Mouse (Mus musculus): ENCODE results near the gene Rad9b. TPM values are rescaled to one million over a fixed set of nuclear protein-coding genes. Genes with fewer than 3 reads are reported as not detected.
A peak's percentile ranks its signal among the peaks of the same experiment; 100 is the strongest.

Gene Rad9b
- polyA plus RNA-seq, 2 experiments, result 9.7 to 17.3 TPM

DNA sequence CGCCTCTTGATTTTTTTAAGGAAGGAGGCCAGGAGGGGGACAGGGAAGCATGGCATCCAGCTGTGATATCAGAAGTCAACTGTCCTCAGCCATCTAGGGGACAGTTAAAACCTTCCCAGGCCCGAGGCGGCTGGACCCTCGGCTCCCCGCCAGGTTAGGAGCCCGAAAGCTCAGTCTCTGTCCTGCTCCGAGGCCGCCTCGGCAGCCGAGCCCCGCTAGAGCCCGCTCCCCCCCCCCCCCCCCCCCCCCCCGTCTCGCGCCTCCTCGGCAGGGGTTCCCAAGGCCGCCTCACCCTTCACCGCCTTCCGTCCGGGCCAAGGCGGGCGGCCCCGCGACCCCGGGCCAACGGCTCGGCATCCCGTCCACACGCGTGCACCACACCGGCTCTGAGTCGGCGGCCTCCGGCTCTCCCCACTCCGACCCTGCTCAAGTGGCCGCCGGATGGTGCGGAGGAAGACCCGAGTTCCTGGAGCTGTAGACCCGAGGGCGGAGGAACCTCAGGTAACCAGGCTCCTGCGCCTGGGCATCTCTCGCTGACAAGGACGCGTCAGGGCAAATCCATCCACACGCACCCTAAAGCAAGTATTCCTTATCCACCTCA is 17.7 kb upstream of the Rad9b start, which contains the start of gene Gpn3:
Gene Gpn3, plus strand, starts transcription at position 286 of the 601 bp plus-strand sequence.
- no peak for DNase-seq (ENCODE audit: low spot score)
- Histone ChIP-seq H3K27ac (replicated peaks; ENCODE audit: low read depth, low read length) (peak within 1 kb of the TSS; percentile 92), H3K4me2 (replicated peaks; ENCODE audit: low read depth, low read length, severe bottlenecking) (peak within 1 kb of the TSS; percentile 63), H3K9ac (ENCODE audit: low read depth, low read length, severe bottlenecking) (peak within 1 kb of the TSS; percentile 76), H3K27me3 (ENCODE audit: control insufficient read depth, insufficient read depth, low read length) (no peaks in the 10 kb centered on the region), H3K36me3 (ENCODE audit: control insufficient read depth, insufficient read depth, low read length) (peaks cover 40% of the 10 kb centered on the region), H3K4me3 (replicated peaks; ENCODE audit: low read length) (peak within 1 kb of the TSS; percentile 86), H3K9me3 (ENCODE audit: control insufficient read depth, low read length) (no peaks in the 10 kb centered on the region), H3K4me1 (ENCODE audit: control insufficient read depth, insufficient read depth, low read length) (peaks cover 8% of the 10 kb centered on the region; the same call in 1 of the 2 replicates)
- TF ChIP-seq POLR2A (IDR thresholded peaks at IDR 0.05; ENCODE audit: borderline replicate concordance, extremely low read depth, insufficient read depth, insufficient read length), result no peak
- ATAC-seq (ENCODE audit: low FRiP score, low read depth), result peak; percentile 82
- 0% methylated on average over 22 of the region's 46 CpGs for WGBS

DNA sequence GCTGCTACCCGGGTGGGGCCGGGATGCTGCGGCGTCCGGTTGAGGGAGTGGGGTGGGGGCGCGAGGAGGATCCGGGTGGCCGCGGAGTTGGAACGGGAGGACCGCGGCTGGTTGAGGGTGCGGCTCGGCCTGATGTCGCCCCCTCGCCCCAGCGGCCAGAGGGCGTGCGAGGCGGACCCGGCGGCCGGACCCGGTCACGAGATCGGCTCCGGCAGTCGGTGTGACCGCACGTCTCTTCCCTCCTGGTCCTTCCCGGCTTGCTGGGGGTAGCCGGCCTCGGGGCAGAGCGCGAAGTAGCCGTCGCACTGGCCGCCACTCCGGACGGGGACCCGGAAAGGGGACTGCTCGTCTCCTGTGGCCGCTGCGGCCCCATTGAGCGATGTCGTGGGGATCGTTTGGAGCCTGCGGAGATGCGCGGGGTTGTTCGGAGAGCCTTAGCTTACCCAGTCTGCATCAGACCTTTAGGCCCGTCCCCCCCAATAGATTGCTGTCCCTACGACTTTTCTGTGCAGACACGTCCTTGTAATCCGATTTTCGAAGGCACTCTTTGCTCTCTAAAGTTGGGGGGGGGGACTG is 547 bp upstream of the Rad9b start:
- peak overlapping the region; percentile 91 for H3K9ac ChIP-seq (ENCODE audit: low read depth, low read length, severe bottlenecking)
- no peak for TF ChIP-seq POLR2A (IDR thresholded peaks at IDR 0.05; ENCODE audit: borderline replicate concordance, extremely low read depth, insufficient read depth, insufficient read length)
- ATAC-seq (ENCODE audit: low FRiP score, low read depth), result peak; percentile 61
- DNase-seq (ENCODE audit: low spot score), result no peak
- peak overlapping the region; percentile 94 for H3K4me3 ChIP-seq (replicated peaks; ENCODE audit: low read length)
- H3K36me3 ChIP-seq (ENCODE audit: control insufficient read depth, insufficient read depth, low read length), result peaks cover 4% of the 10 kb centered on the region; the same call in 1 of the 2 replicates
- under 1% methylated on average over 33 of the region's 57 CpGs for WGBS
- H3K27ac ChIP-seq (replicated peaks; ENCODE audit: low read depth, low read length), result 0 out of 2 replicates have a peak overlapping the region, but pooled peaks have one; percentile 43
- H3K4me1 ChIP-seq (ENCODE audit: control insufficient read depth, insufficient read depth, low read length), result peaks cover 6% of the 10 kb centered on the region; the same call in 1 of the 2 replicates
- H3K9me3 ChIP-seq (ENCODE audit: control insufficient read depth, low read length), result no peaks in the 10 kb centered on the region
- H3K27me3 ChIP-seq (ENCODE audit: control insufficient read depth, insufficient read depth, low read length), result no peaks in the 10 kb centered on the region
- H3K4me2 ChIP-seq (replicated peaks; ENCODE audit: low read depth, low read length, severe bottlenecking), result peak overlapping the region; percentile 79

DNA sequence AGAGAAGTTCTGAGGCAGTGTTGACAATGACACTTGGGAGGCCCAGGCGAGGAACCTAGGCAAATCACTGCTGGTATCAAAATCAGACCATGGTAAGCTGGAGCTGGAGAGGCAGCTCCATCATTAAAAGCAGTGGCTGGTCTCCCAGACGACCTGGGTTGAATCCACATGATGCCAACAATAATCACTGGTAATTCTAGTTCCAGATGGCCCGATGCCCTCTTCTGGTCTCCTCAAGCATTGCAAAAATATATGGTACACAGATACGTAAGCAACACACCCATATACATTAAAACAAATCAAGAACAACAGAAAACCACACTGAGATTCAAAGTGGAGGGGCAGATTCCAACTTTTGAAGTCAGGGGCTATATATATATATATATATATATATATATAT is 8.3 kb downstream of the Rad9b start:
- no peak for DNase-seq (ENCODE audit: low spot score)
- no peak for TF ChIP-seq POLR2A (IDR thresholded peaks at IDR 0.05; ENCODE audit: borderline replicate concordance, extremely low read depth, insufficient read depth, insufficient read length)
- no peaks in the 10 kb centered on the region for H3K9me3 ChIP-seq (ENCODE audit: control insufficient read depth, low read length)
- WGBS, result 74% methylated on average over 4 of the region's 4 CpGs
- no peaks in the 10 kb centered on the region for H3K36me3 ChIP-seq (ENCODE audit: control insufficient read depth, insufficient read depth, low read length)
- no peak overlapping the region for H3K27ac ChIP-seq (replicated peaks; ENCODE audit: low read depth, low read length)
- no peak overlapping the region for H3K4me3 ChIP-seq (replicated peaks; ENCODE audit: low read length)
- ATAC-seq (ENCODE audit: low FRiP score, low read depth), result no peak
- H3K9ac ChIP-seq (ENCODE audit: low read depth, low read length, severe bottlenecking), result no peak overlapping the region
- no peak overlapping the region for H3K4me2 ChIP-seq (replicated peaks; ENCODE audit: low read depth, low read length, severe bottlenecking)
- H3K27me3 ChIP-seq (ENCODE audit: control insufficient read depth, insufficient read depth, low read length), result no peaks in the 10 kb centered on the region
- H3K4me1 ChIP-seq (ENCODE audit: control insufficient read depth, insufficient read depth, low read length), result no peaks in the 10 kb centered on the region

DNA sequence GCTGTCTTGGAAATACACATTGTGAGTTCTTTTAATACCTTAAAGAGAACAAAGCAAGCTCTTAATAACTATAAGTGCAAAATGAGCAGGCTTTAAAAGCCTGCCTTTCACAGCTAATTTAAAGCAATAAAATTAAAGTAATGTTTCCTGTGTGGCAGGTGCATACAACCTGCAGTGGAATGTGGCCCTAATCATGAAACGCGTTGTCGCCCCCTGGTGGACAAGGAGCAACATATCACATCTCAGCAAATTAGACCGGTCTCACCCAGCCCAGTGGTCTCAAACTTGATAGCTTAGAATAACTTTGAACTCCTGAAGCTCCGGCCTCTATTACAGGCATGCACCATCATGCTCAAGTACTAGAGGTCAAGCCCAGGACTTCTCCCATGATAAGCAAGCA is 9.8 kb downstream of the Rad9b start:
- 11% methylated on average over 5 of the region's 5 CpGs for WGBS
- Histone ChIP-seq H3K9ac (ENCODE audit: low read depth, low read length, severe bottlenecking) (no peak overlapping the region), H3K27me3 (ENCODE audit: control insufficient read depth, insufficient read depth, low read length) (no peaks in the 10 kb centered on the region), H3K36me3 (ENCODE audit: control insufficient read depth, insufficient read depth, low read length) (no peaks in the 10 kb centered on the region), H3K4me1 (ENCODE audit: control insufficient read depth, insufficient read depth, low read length) (no peaks in the 10 kb centered on the region), H3K4me3 (replicated peaks; ENCODE audit: low read length) (no peak overlapping the region), H3K4me2 (replicated peaks; ENCODE audit: low read depth, low read length, severe bottlenecking) (no peak overlapping the region), H3K27ac (replicated peaks; ENCODE audit: low read depth, low read length) (no peak overlapping the region), H3K9me3 (ENCODE audit: control insufficient read depth, low read length) (no peaks in the 10 kb centered on the region)
- peak; percentile 67 for DNase-seq (ENCODE audit: low spot score)
- no peak for TF ChIP-seq POLR2A (IDR thresholded peaks at IDR 0.05; ENCODE audit: borderline replicate concordance, extremely low read depth, insufficient read depth, insufficient read length)
- 0 out of 2 replicates have a peak, but pooled peaks have one; percentile 60 for ATAC-seq (ENCODE audit: low FRiP score, low read depth)

DNA sequence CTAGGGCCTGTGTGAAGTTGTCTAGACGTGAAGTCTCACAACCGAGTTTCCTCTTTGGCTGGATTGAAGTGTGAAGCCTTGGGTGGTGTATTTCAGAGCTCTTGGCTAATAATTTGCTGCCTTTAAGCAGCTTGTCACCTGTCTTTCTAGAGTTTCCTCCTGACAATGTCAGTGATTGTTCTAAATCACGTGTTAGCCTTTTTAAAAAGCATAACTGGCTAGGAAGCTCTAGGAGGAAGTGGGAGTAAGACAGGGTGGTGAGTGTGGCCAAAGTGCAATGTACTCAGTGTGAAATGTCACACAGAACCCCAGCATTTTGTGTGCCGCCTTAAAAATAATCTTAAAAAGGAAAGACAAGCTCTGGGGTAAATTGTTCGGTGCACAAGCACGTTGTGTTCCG is 10.3 kb downstream of the Rad9b start:
- no peak overlapping the region for H3K4me2 ChIP-seq (replicated peaks; ENCODE audit: low read depth, low read length, severe bottlenecking)
- 58% methylated on average over 7 of the region's 7 CpGs for WGBS
- H3K27ac ChIP-seq (replicated peaks; ENCODE audit: low read depth, low read length), result no peak overlapping the region
- ATAC-seq (ENCODE audit: low FRiP score, low read depth) (no peak), DNase-seq (ENCODE audit: low spot score) (no peak)
- H3K9ac ChIP-seq (ENCODE audit: low read depth, low read length, severe bottlenecking), result no peak overlapping the region
- no peak for TF ChIP-seq POLR2A (IDR thresholded peaks at IDR 0.05; ENCODE audit: borderline replicate concordance, extremely low read depth, insufficient read depth, insufficient read length)
- no peaks in the 10 kb centered on the region for H3K27me3 ChIP-seq (ENCODE audit: control insufficient read depth, insufficient read depth, low read length)
- H3K36me3 ChIP-seq (ENCODE audit: control insufficient read depth, insufficient read depth, low read length), result no peaks in the 10 kb centered on the region
- no peak overlapping the region for H3K4me3 ChIP-seq (replicated peaks; ENCODE audit: low read length)
- H3K9me3 ChIP-seq (ENCODE audit: control insufficient read depth, low read length), result no peaks in the 10 kb centered on the region
- H3K4me1 ChIP-seq (ENCODE audit: control insufficient read depth, insufficient read depth, low read length), result no peaks in the 10 kb centered on the region

Data from limb, embryonic 14.5 days (tissue).